Mouse (Mus musculus) forebrain, embryonic 16.5 days (tissue): ENCODE results near the gene Rragd. TPM values are rescaled to one million over a fixed set of nuclear protein-coding genes. Genes with fewer than 3 reads are reported as not detected.
"Not testable (repeated sequence)": the region's sequence is repeated elsewhere in the genome, so short reads cannot be mapped to it uniquely, and the experiment has no call there.

Experiments used
- ATAC-seq: fragments of 200-750 bp; cut with Nextera tagmentation; 2 replicates; pipeline ENCODE4 v1.8.0; 2017; ENCODE audit warnings: mild to moderate bottlenecking, moderate library complexity
- H3K27ac ChIP-seq: fragments of 300-500 bp; sonication (generic); 2 replicates; pipeline ENCODE4 v1.5.1; 2014; ENCODE audit warnings: low read length, control low read depth
- H3K27me3 ChIP-seq: fragments of 300-500 bp; sonication (generic); replicated peaks from 2 replicates; pipeline ENCODE4 v1.6.1; 2014; ENCODE audit warnings: low read length; ENCODE audit not compliant: control insufficient read depth, insufficient read depth
- H3K36me3 ChIP-seq: fragments of 300-500 bp; sonication (generic); 2 replicates; pipeline ENCODE4 v1.6.1; 2014; ENCODE audit not compliant: control insufficient read depth, insufficient read depth
- H3K4me1 ChIP-seq: fragments of 300-500 bp; sonication (generic); replicated peaks from 2 replicates; pipeline ENCODE4 v1.6.1; 2014; ENCODE audit warnings: low read length; ENCODE audit not compliant: control insufficient read depth, insufficient read depth
- H3K4me2 ChIP-seq: fragments of 300-500 bp; sonication (generic); 2 replicates; pipeline ENCODE4 v1.6.1; 2014; ENCODE audit warnings: mild to moderate bottlenecking, low read length, control low read depth
- H3K4me3 ChIP-seq: fragments of 300-500 bp; sonication (generic); replicated peaks from 2 replicates; pipeline ENCODE4 v1.5.1; 2014; ENCODE audit warnings: mild to moderate bottlenecking, low read length, control low read depth
- H3K9ac ChIP-seq: fragments of 300-500 bp; sonication (generic); replicated peaks from 2 replicates; pipeline ENCODE4 v1.6.1; 2014; ENCODE audit warnings: low read depth, low read length, control low read depth
- H3K9me3 ChIP-seq: fragments of 300-500 bp; sonication (generic); 2 replicates; pipeline ENCODE4 v1.6.1; 2016; ENCODE audit warnings: low read length; ENCODE audit not compliant: control insufficient read depth
- WGBS: fragments of 180-500 bp; shearing (Covaris S2); extraction: QIAGEN DNeasy Blood & Tissue Kit; methylation state at CpG from one replicate; pipeline ENCODE4 v1.1.7; 2014; 5-methylcytosine and 5-hydroxymethylcytosine counted together
- polyA plus RNA-seq: library from polyadenylated mRNA; unstranded; fragments of >200 nt; fragmentation: Nextera tagmentation; extraction: Ambion mirVana; gene quantifications from 2 replicates; pipeline ENCODE4 v1.2.1, GENCODE M21; 2015

Gene Rragd
- polyA plus RNA-seq, 1 experiment from 2014 or later: 23.6 TPM

- Histone ChIP-seq H3K4me1 (peaks cover 20% of the 10 kb centered on the region), H3K27ac (no peak overlapping the region), H3K4me3 (peak overlapping the region; percentile 87), H3K9me3 (no peaks in the 10 kb centered on the region), H3K4me2 (peak overlapping the region; percentile 95), H3K36me3 (no peaks in the 10 kb centered on the region), H3K27me3 (peaks cover 4% of the 10 kb centered on the region; the same call in 1 of the 2 replicates), H3K9ac (peak overlapping the region; percentile 78)
- WGBS: 2% methylated on average over 34 of the region's 34 CpGs
- no peak; the same call in none of the 2 replicates for ATAC-seq
Observed at GRCm38 (mm10) chr4:32951035-32951940, 31.5 kb upstream of the Rragd start.

GRCm38 (mm10) chr4:32952681-32953080 lies 30.2 kb upstream of the Rragd start:
- Histone ChIP-seq H3K4me1 (peaks cover 16% of the 10 kb centered on the region), H3K9me3 (no peaks in the 10 kb centered on the region), H3K27me3 (peaks cover 4% of the 10 kb centered on the region; the same call in 1 of the 2 replicates), H3K4me2 (no peak overlapping the region), H3K27ac (no peak overlapping the region), H3K9ac (no peak overlapping the region), H3K36me3 (no peaks in the 10 kb centered on the region), H3K4me3 (no peak overlapping the region)
- no peak for ATAC-seq
- whole genome bisulfite sequencing: 35% methylated on average over 7 of the region's 7 CpGs

GRCm38 (mm10) chr4:32956423-32956822 lies 26.4 kb upstream of the Rragd start:
- Histone ChIP-seq H3K4me2 (no peak overlapping the region), H3K27ac (no peak overlapping the region), H3K4me1 (no peaks in the 10 kb centered on the region), H3K9ac (no peak overlapping the region), H3K9me3 (no peaks in the 10 kb centered on the region), H3K36me3 (no peaks in the 10 kb centered on the region), H3K4me3 (no peak overlapping the region), H3K27me3 (peaks cover 4% of the 10 kb centered on the region; the same call in 1 of the 2 replicates)
- 30% methylated on average over 2 of the region's 2 CpGs for WGBS
- ATAC-seq: no peak

GRCm38 (mm10) chr4:32961394-32961793 lies 21.4 kb upstream of the Rragd start:
- Histone ChIP-seq H3K9me3 (no peaks in the 10 kb centered on the region), H3K9ac (no peak overlapping the region), H3K36me3 (no peaks in the 10 kb centered on the region), H3K4me1 (no peaks in the 10 kb centered on the region), H3K27me3 (no peaks in the 10 kb centered on the region), H3K4me3 (no peak overlapping the region), H3K27ac (no peak overlapping the region), H3K4me2 (no peak overlapping the region)
- WGBS: 86% methylated on average over 3 of the region's 3 CpGs
- no peak for ATAC-seq

- H3K9ac ChIP-seq, H3K27me3 ChIP-seq, H3K4me1 ChIP-seq, H3K27ac ChIP-seq, H3K4me2 ChIP-seq, ATAC-seq, H3K9me3 ChIP-seq, H3K36me3 ChIP-seq, H3K4me3 ChIP-seq: not testable (repeated sequence)
- 96% methylated on average over 19 of the region's 19 CpGs for WGBS
Observed at GRCm38 (mm10) chr4:32964619-32965018, 18.2 kb upstream of the Rragd start.

GRCm38 (mm10) chr4:32977331-32977730 lies 5.5 kb upstream of the Rragd start:
- Histone ChIP-seq H3K4me2 (no peak overlapping the region), H3K27me3 (0 out of 2 replicates have a peak, but pooled peaks cover 3% of the 10 kb centered on the region), H3K9me3 (peaks cover 9% of the 10 kb centered on the region), H3K36me3 (no peaks in the 10 kb centered on the region), H3K27ac (no peak overlapping the region), H3K4me3 (no peak overlapping the region), H3K9ac (no peak overlapping the region), H3K4me1 (peaks cover 4% of the 10 kb centered on the region)
- ATAC-seq: no peak
- 91% methylated on average over 4 of the region's 4 CpGs for WGBS

- no peak overlapping the region for H3K9ac ChIP-seq
- no peak for ATAC-seq
- H3K4me1 ChIP-seq: peaks cover 19% of the 10 kb centered on the region
Observed at GRCm38 (mm10) chr4:32980061-32980460, 2.8 kb upstream of the Rragd start.

GRCm38 (mm10) chr4:32981617-32982016 lies 1.2 kb upstream of the Rragd start:
- no peak overlapping the region; the same call in 1 of the 2 replicates for H3K4me2 ChIP-seq
- no peaks in the 10 kb centered on the region for H3K9me3 ChIP-seq
- no peak overlapping the region for H3K4me3 ChIP-seq
- WGBS: 37% methylated on average over 5 of the region's 5 CpGs
- H3K36me3 ChIP-seq: no peaks in the 10 kb centered on the region
- 0 out of 2 replicates have a peak, but pooled peaks cover 3% of the 10 kb centered on the region for H3K27me3 ChIP-seq
- no peak for ATAC-seq
- no peak overlapping the region for H3K9ac ChIP-seq
- peaks cover 30% of the 10 kb centered on the region for H3K4me1 ChIP-seq
- no peak overlapping the region for H3K27ac ChIP-seq

More at GRCm38 (mm10) chr4:32980061-32980460, 2.8 kb upstream of the Rragd start:
- H3K36me3 ChIP-seq: no peaks in the 10 kb centered on the region
- H3K27ac ChIP-seq: no peak overlapping the region
- H3K4me3 ChIP-seq: no peak overlapping the region
- 61% methylated on average over 3 of the region's 3 CpGs for WGBS
- H3K27me3 ChIP-seq: 0 out of 2 replicates have a peak, but pooled peaks cover 3% of the 10 kb centered on the region
- H3K9me3 ChIP-seq: no peaks in the 10 kb centered on the region
- H3K4me2 ChIP-seq: no peak overlapping the region

- H3K9me3 ChIP-seq: no peaks in the 10 kb centered on the region
- no peaks in the 10 kb centered on the region for H3K36me3 ChIP-seq
- peak; percentile 47 for ATAC-seq
- 3% methylated on average over 15 of the region's 15 CpGs for WGBS
- peak overlapping the region; percentile 94 for H3K9ac ChIP-seq
- peak overlapping the region; percentile 91 for H3K4me2 ChIP-seq
- peaks cover 30% of the 10 kb centered on the region for H3K4me1 ChIP-seq
- H3K27me3 ChIP-seq: 0 out of 2 replicates have a peak, but pooled peaks cover 3% of the 10 kb centered on the region
- no peak overlapping the region for H3K27ac ChIP-seq
- H3K4me3 ChIP-seq: peak overlapping the region; percentile 69
Observed at GRCm38 (mm10) chr4:32982041-32982715, 659 bp upstream of the Rragd start.
